Mouse (Mus musculus): Measurements from ENCODE around the gene Vmn1r189. TPM values are rescaled to one million over a fixed set of nuclear protein-coding genes. Genes with fewer than 3 reads are reported as not detected.
"Not testable (repeated sequence)": the region's sequence is repeated elsewhere in the genome, so short reads cannot be mapped to it uniquely, and the experiment has no call there.

Gene Vmn1r189
- total RNA-seq (2021), result not detected

DNA sequence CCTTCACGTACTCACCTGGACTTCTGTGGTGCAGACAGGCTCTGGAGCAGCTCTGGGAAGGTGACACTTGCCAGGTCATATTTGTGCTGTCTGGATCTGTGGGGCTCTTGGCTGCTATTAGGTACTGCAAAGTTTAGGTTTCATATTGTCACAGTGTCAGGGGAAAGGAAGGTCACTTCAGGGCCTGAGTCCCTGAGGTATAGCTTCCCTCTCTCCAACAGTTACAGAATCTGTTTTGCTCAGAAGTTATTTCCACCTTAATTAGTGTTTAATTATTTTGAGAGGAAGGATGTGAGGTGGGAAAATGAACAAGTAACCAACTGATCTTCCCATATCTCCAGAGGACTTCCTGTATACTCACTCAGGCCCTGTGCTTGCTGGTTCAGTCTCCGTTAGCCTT, at the start of gene Vmn1r189:
Gene Vmn1r189, minus strand, starts transcription at position 101 of the 400 bp plus-strand sequence.
- not testable (repeated sequence) for DNase-seq (ENCODE audit: low spot score in 2 of 2)
- intact Hi-C loops (cut with DNase I), result loop anchor here (10.0 kb wide), 1 partner anchor 1109 kb away; the partner anchor contains the start of gene Vmn1r221

DNA sequence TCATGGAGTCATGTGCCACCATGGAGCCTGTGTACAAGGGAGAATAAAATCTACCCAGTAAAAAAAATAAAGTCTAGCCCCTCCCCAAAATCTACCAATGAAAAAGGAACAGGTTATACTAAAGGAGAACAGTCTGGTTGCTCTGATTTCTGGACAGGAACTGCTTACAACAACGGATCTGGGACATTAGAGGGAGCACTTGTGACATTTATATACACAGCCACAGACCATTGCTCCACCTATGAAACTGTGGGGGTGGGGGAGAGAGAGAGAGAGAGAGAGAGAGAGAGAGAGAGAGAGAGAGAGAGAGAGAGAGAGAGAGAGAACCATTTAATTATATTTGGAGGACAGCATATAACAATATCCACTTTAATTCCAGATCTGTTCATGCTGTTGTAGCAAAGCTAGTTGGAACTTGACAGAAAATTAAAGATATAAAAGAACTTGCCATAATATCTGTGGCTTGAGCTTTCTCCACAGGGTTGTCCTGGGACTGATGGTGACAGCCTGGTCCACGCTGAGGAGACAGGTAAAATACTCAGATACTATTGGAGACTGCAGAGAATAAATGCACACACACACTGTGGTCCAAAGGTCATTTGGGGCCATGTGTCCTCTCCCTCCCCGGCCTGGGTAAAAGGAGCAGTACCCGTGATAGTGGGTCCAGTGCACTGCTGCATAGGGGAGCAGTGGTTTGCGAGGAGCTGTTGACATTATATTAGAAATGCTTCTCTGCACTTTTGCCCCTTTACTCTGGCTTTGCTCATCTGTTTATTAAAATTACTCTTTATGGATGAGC, 31.1 kb upstream of the Vmn1r189 start:
- intact Hi-C loops (cut with DNase I); DNase-seq (ENCODE audit: low spot score in 2 of 2): not testable (repeated sequence)

DNA sequence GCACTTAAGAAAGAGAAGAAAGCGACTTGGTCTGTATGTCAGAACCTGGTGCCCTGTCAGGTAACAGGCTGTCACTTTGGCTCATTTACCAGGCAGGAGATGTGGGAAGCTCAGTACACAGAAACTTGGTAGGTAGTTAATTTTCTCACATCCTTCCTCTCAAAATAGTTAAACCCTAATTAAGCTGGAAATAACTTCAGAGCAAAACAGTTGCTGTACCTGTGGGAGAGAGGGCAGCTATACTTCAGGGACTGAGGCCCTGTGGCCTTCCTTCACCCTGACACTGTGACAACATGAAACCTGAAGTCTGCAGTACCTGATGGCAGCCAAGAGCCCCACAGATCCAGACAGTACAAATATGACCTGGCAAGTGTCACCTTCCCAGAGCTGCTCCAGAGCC, 21.5 kb downstream of the Vmn1r189 start, which contains the start of gene Vmn1r188:
Gene Vmn1r188, plus strand, starts transcription at position 301 of the 400 bp plus-strand sequence.
- DNase-seq (ENCODE audit: low spot score in 2 of 2); intact Hi-C loops (cut with DNase I): not testable (repeated sequence)

DNA sequence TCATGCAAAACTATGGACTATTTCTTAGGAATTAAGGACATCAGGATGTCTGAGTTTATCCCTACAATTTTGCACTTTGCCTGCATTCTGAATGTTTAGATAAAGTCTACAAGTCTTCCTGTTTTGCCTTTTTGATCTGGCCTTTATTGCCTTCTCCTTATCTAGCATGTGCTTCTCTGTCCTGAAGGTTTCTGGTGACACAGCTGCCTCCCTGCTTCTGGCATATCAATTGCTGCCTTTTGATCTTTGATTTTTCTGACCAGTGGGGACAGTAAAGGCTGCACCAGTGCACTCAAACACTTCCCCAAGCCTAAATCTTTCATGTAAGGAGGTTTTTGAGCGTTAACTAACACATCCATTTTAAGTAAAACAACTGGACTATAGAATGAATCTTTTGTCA, 42.2 kb downstream of the Vmn1r189 start:
- DNase-seq (ENCODE audit: low spot score in 2 of 2), result no peak
- intact Hi-C loops (cut with DNase I), result no loop called here

DNA sequence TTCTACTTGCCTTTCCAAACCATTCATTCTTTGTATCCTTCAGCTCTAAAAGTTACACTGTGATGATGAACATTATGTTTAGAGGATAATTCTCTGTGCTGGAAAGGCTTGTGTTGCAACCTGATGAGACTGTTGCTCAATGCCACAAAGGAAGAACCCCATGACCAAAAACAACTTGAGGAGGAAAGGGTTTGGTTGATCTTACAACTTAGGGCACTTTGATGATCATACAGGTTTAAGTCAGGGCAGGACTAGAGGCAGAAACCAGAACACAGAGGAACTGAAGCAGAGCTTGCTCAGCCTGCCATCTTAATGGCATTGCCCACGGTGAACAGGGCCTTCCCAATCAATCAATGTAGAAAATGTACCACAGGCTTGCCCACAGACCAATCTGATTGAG, 44.2 kb downstream of the Vmn1r189 start:
- no peak for DNase-seq (ENCODE audit: low spot score in 2 of 2)
- intact Hi-C loops (cut with DNase I), result no loop called here

DNA sequence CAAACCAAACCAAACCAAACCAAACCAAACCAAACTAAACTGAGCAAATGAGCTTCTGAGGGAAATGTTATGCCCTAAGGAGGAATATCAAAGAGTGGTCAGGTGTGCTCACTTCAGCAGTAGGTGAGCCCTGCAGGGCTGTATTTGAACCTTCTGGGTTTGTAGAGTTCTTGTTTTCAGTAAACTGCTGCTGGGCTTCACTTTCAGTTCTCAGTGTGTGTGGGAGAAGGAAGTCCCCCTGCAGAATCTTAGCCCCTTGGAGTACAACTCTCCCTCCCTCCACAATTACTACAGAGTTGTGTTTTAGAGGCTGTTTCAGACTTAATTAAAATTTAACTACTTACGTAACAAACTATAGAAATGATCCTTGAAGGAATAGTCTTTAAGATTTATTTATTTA, 51.9 kb downstream of the Vmn1r189 start:
- intact Hi-C loops (cut with DNase I), result loop anchor here (5.0 kb wide), 2 partner anchors 1219 to 1359 kb away; no protein-coding TSS in a partner anchor

DNA sequence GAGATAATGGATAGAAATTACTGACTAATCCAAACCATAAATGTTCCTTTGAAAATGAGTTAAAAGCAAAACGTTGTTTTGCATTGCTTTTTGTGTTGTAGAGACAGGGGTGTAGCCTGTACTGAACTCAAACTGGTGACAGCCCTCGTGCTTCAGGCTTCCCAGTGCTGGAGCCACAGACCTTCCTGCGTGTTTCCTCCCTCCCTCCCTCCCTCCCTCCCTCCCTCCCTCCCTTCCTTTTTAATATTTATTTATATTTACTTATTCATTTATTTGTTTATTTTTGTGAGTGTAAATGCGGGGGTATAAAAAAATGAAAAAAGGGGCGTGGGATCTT, 54.1 kb downstream of the Vmn1r189 start:
- DNase-seq (ENCODE audit: low spot score in 2 of 2), result no peak
- intact Hi-C loops (cut with DNase I), result loop anchor here (2.0 to 5.0 kb wide), 3 partner anchors 341 to 1361 kb away; no protein-coding TSS in a partner anchor

More for the DNA sequence above, 51.9 kb downstream of the Vmn1r189 start:
- DNase-seq (ENCODE audit: low spot score in 2 of 2), result no peak

DNA sequence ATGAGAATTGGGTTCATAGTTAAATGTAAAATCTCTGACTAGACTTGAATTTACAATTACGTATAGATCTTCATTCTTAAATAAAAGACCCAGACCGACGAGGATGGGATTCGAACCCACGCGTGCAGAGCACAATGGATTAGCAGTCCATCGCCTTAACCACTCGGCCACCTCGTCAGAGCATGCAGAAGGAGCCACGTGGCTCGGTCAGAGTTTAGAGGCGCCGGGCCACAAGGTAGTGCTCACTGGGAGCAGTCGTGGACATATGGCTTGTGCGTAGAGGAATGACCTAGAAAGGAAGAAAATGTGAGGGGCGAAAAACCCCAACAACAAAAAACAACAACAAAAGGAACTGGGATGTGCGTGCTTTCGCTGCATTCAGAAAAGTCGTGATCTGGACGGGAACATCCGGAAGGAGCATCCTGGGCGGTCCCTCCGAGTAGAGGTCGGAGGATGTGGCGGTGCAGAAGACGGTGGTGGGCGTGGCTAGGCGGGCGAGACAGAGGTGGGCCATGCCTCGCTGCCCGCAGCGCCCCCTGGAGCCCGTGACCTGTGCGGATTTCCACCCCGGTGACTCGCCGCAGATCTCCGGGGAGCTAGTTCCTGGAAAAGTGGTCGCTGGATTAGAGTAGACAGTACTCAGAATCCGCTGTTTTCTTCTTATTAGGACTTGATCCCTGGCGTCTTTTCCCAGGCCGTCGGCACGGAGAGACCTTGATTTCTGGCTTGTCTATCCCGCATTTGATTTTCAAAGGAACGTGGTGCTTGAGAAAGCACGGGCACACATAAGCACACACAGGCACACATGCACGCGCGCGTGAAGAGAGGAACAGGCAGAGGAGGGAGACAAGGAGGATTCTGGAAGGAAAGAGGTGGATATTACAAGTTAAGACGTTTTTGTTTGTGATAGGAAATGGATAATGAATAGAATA, 54.8 kb downstream of the Vmn1r189 start:
- DNase-seq (ENCODE audit: low spot score in 2 of 2), result peak; percentile 89 to 94
- intact Hi-C loops (cut with DNase I), result loop anchor here (2.0 to 5.0 kb wide), 3 partner anchors 340 to 1361 kb away; no protein-coding TSS in a partner anchor

Small RNAs within 50 kb of the gene (microRNA-seq; reads per million reads assigned to microRNA genes)
- 0 reads per million in 2 experiments for gene Gm26300

Other genes with a start within 250 kb of the Vmn1r189 start
- gene Zfp184, start 160.7 kb downstream of the Vmn1r189 start, total RNA-seq (2021), result 1 to 10 TPM; 2.6 to 3.3 TPM
- not detected for gene Pom121l2, start 124.6 kb downstream of the Vmn1r189 start, total RNA-seq (2021)
- gene Prss16, start 96.1 kb downstream of the Vmn1r189 start, total RNA-seq (2021), result under 1 TPM; 0.25 to 0.39 TPM
- gene Hist1h2ah, start 70.3 kb downstream of the Vmn1r189 start, total RNA-seq (2021), result 10 to 100 TPM; 28.7 to 29.1 TPM
- gene Hist1h2bk, start 70.0 kb downstream of the Vmn1r189 start, total RNA-seq (2021), result 10 to 100 TPM; 10.0 to 11.6 TPM
- gene Hist1h4i, start 64.5 kb downstream of the Vmn1r189 start, total RNA-seq (2021), result 10 to 100 TPM; 60.2 to 73.2 TPM
- 10 to 100 TPM in 1 of 2 experiments, 1 to 10 TPM in 1; 8.5 to 19.5 TPM for gene Hist1h2ag, start 62.9 kb downstream of the Vmn1r189 start, total RNA-seq (2021)
- 10 to 100 TPM; 14.0 to 18.1 TPM for gene Hist1h2bj, start 62.6 kb downstream of the Vmn1r189 start, total RNA-seq (2021)
- not detected for gene Vmn1r188, start 21.4 kb downstream of the Vmn1r189 start, total RNA-seq (2021)
- not detected for gene Vmn1r191, start 78.1 kb upstream of the Vmn1r189 start, total RNA-seq (2021)
- not detected for gene Vmn1r192, start 85.3 kb upstream of the Vmn1r189 start, total RNA-seq (2021)
- gene Vmn1r193, start 117.3 kb upstream of the Vmn1r189 start, total RNA-seq (2021), result not detected
- not detected for gene Vmn1r194, start 138.4 kb upstream of the Vmn1r189 start, total RNA-seq (2021)
- gene Vmn1r195, start 164.7 kb upstream of the Vmn1r189 start, total RNA-seq (2021), result not detected
- gene Vmn1r196, start 184.1 kb upstream of the Vmn1r189 start, total RNA-seq (2021), result not detected
- gene Vmn1r197, start 218.8 kb upstream of the Vmn1r189 start, total RNA-seq (2021), result not detected
- gene Vmn1r198, start 244.5 kb upstream of the Vmn1r189 start, total RNA-seq (2021), result not detected

Measured in left cerebral cortex, postnatal 25 days (tissue).